Mouse (Mus musculus): ENCODE results near the gene Mia3. TPM values are rescaled to one million over a fixed set of nuclear protein-coding genes. Genes with fewer than 3 reads are reported as not detected.
"Not testable (repeated sequence)": the region's sequence is repeated elsewhere in the genome, so short reads cannot be mapped to it uniquely, and the experiment has no call there.

Mia3 gene
- polyA plus RNA-seq (2012; rRNA removed): 89.1 and 98.2 TPM in 2 replicates

GRCm38 (mm10) chr1:183369427-183370014 lies at the start of gene Mia3:
Gene Mia3 (minus strand): TSS chr1:183369553.
- TF ChIP-seq CTCF (IDR thresholded peaks at IDR 0.05; ENCODE audit: borderline replicate concordance, extremely low read depth, insufficient read depth, insufficient read length) (no peak), POLR2A (IDR thresholded peaks at IDR 0.05; ENCODE audit: borderline replicate concordance, extremely low read depth, insufficient read depth, insufficient read length, poor library complexity, severe bottlenecking) (peak; percentile 75)
- DNase-seq (ENCODE audit: low read depth): peak; percentile 99

- TF ChIP-seq CTCF (IDR thresholded peaks at IDR 0.05; ENCODE audit: borderline replicate concordance, extremely low read depth, insufficient read depth, insufficient read length) (no peak), POLR2A (IDR thresholded peaks at IDR 0.05; ENCODE audit: borderline replicate concordance, extremely low read depth, insufficient read depth, insufficient read length, poor library complexity, severe bottlenecking) (no peak)
- DNase-seq (ENCODE audit: low read depth): peak; percentile 19
These were observed 48.5 kb upstream of the Mia3 start, which contains the start of gene Hhipl2 for GRCm38 (mm10) chr1:183417873-183418272. Gene Hhipl2 (plus strand): TSS chr1:183418215.

- no peak for DNase-seq (ENCODE audit: low read depth)
- TF ChIP-seq CTCF (IDR thresholded peaks at IDR 0.05; ENCODE audit: borderline replicate concordance, extremely low read depth, insufficient read depth, insufficient read length): no peak
- no peak for TF ChIP-seq POLR2A (IDR thresholded peaks at IDR 0.05; ENCODE audit: borderline replicate concordance, extremely low read depth, insufficient read depth, insufficient read length, poor library complexity, severe bottlenecking)
These were observed 44.9 kb upstream of the Mia3 start for GRCm38 (mm10) chr1:183414081-183414727.

GRCm38 (mm10) chr1:183403396-183403795 lies 34.0 kb upstream of the Mia3 start:
- TF ChIP-seq POLR2A (IDR thresholded peaks at IDR 0.05; ENCODE audit: borderline replicate concordance, extremely low read depth, insufficient read depth, insufficient read length, poor library complexity, severe bottlenecking) (no peak), CTCF (IDR thresholded peaks at IDR 0.05; ENCODE audit: borderline replicate concordance, extremely low read depth, insufficient read depth, insufficient read length) (no peak)
- DNase-seq (ENCODE audit: low read depth): no peak

- peak; percentile 99 for DNase-seq (ENCODE audit: low read depth)
- TF ChIP-seq POLR2A (IDR thresholded peaks at IDR 0.05; ENCODE audit: borderline replicate concordance, extremely low read depth, insufficient read depth, insufficient read length, poor library complexity, severe bottlenecking) (peak; percentile 17; the same call in 1 of the 2 replicates), CTCF (IDR thresholded peaks at IDR 0.05; ENCODE audit: borderline replicate concordance, extremely low read depth, insufficient read depth, insufficient read length) (no peak)
These were observed 19.4 kb upstream of the Mia3 start, which contains the start of gene Taf1a for GRCm38 (mm10) chr1:183388426-183389406. Gene Taf1a (plus strand): TSS chr1:183388981.

GRCm38 (mm10) chr1:183387421-183387820 lies 18.1 kb upstream of the Mia3 start:
- not testable (repeated sequence) for DNase-seq (ENCODE audit: low read depth)

- no peak for DNase-seq (ENCODE audit: low read depth)
- TF ChIP-seq CTCF (IDR thresholded peaks at IDR 0.05; ENCODE audit: borderline replicate concordance, extremely low read depth, insufficient read depth, insufficient read length) (no peak), POLR2A (IDR thresholded peaks at IDR 0.05; ENCODE audit: borderline replicate concordance, extremely low read depth, insufficient read depth, insufficient read length, poor library complexity, severe bottlenecking) (no peak)
These were observed 13.3 kb upstream of the Mia3 start for GRCm38 (mm10) chr1:183382621-183383020.

GRCm38 (mm10) chr1:183381816-183382215 lies 12.5 kb upstream of the Mia3 start:
- no peak for TF ChIP-seq POLR2A (IDR thresholded peaks at IDR 0.05; ENCODE audit: borderline replicate concordance, extremely low read depth, insufficient read depth, insufficient read length, poor library complexity, severe bottlenecking)
- DNase-seq (ENCODE audit: low read depth): no peak

- not testable (repeated sequence) for DNase-seq (ENCODE audit: low read depth)
These were observed 10.0 kb upstream of the Mia3 start for GRCm38 (mm10) chr1:183379376-183379775.

GRCm38 (mm10) chr1:183378321-183378941 lies 9.1 kb upstream of the Mia3 start:
- TF ChIP-seq POLR2A (IDR thresholded peaks at IDR 0.05; ENCODE audit: borderline replicate concordance, extremely low read depth, insufficient read depth, insufficient read length, poor library complexity, severe bottlenecking) (no peak), CTCF (IDR thresholded peaks at IDR 0.05; ENCODE audit: borderline replicate concordance, extremely low read depth, insufficient read depth, insufficient read length) (no peak)
- DNase-seq (ENCODE audit: low read depth): peak; percentile 3

GRCm38 (mm10) chr1:183377045-183377444 lies 7.7 kb upstream of the Mia3 start:
- no peak for DNase-seq (ENCODE audit: low read depth)
- TF ChIP-seq POLR2A (IDR thresholded peaks at IDR 0.05; ENCODE audit: borderline replicate concordance, extremely low read depth, insufficient read depth, insufficient read length, poor library complexity, severe bottlenecking) (no peak), CTCF (IDR thresholded peaks at IDR 0.05; ENCODE audit: borderline replicate concordance, extremely low read depth, insufficient read depth, insufficient read length) (no peak)
